Mouse (Mus musculus) CH12.LX (cell line): ENCODE measurements around the gene Frmd8. TPM values are rescaled to one million over a fixed set of nuclear protein-coding genes. Genes with fewer than 3 reads are reported as not detected.

Experiments
- DNase-seq: peaks from one replicate; pipeline ENCODE4 v3.0.0-alpha.2; 2013; ENCODE audit errors: extremely low read depth
- H3K27ac ChIP-seq: 2 replicates; pipeline ENCODE4 v1.5.1; 2012; ENCODE audit warnings: low read depth, mild to moderate bottlenecking, control low read depth, moderate library complexity; ENCODE audit not compliant: insufficient read depth
- H3K27me3 ChIP-seq: replicated peaks from 2 replicates; pipeline ENCODE3; 2012; ENCODE audit warnings: inconsistent platforms
- H3K36me3 ChIP-seq, 2 experiments: replicated peaks in 1 of 2; 2 replicates each; pipeline versions ENCODE3 to v1.6.1; 2012; ENCODE audit warnings: inconsistent platforms in 1 of 2, low read length in 1 of 2, mild to moderate bottlenecking in 1 of 2, mixed read lengths in 1 of 2, moderate library complexity in 1 of 2; ENCODE audit not compliant: control insufficient read depth in 1 of 2, insufficient read depth in 1 of 2
- H3K4me1 ChIP-seq, 2 experiments: 2 replicates each; pipeline ENCODE4 v1.6.1; 2012; ENCODE audit warnings: inconsistent platforms in 1 of 2, moderate library complexity in 1 of 2; ENCODE audit not compliant: insufficient read depth in 2 of 2, control insufficient read depth in 1 of 2
- H3K4me2 ChIP-seq: 2 replicates; pipeline ENCODE4 v1.6.1; 2012; ENCODE audit warnings: low read depth, mild to moderate bottlenecking, control low read depth; ENCODE audit not compliant: poor library complexity, insufficient read depth, severe bottlenecking
- H3K4me3 ChIP-seq, 3 experiments: fragments of 150-350 bp in 1 of 3; sonication (generic) in 1 of 3; replicated peaks in 1 of 3; 2 replicates each; pipeline versions ENCODE3 to v1.5.1; 2011 to 2012; ENCODE audit warnings: low read depth in 2 of 3, low read length in 2 of 3, mild to moderate bottlenecking in 2 of 3, moderate library complexity in 2 of 3, control low read depth in 1 of 3, improper control_type of control experiment in 1 of 3, inconsistent platforms in 1 of 3, mixed read lengths in 1 of 3; ENCODE audit not compliant: poor library complexity in 1 of 3
- H3K79me2 ChIP-seq: replicated peaks from 2 replicates; pipeline ENCODE4 v1.6.1; 2012; ENCODE audit warnings: mild to moderate bottlenecking, moderate library complexity; ENCODE audit not compliant: control insufficient read depth, poor library complexity, insufficient read depth, severe bottlenecking; ENCODE audit errors: extremely low read depth
- H3K9ac ChIP-seq: 2 replicates; pipeline ENCODE4 v1.6.1; 2012; ENCODE audit warnings: low read depth, mild to moderate bottlenecking, control low read depth, moderate library complexity; ENCODE audit not compliant: insufficient read depth
- H3K9me3 ChIP-seq: replicated peaks from 2 replicates; pipeline ENCODE3; 2012; ENCODE audit warnings: low read length, inconsistent platforms, mixed read lengths
- BHLHE40 ChIP-seq: IDR thresholded peaks from 2 replicates; pipeline ENCODE4 v1.6.1; 2011; ENCODE audit warnings: mild to moderate bottlenecking, low read depth, low read length, improper control_type of control experiment
- CHD1 ChIP-seq: IDR thresholded peaks from 2 replicates; pipeline ENCODE4 v1.6.1; 2012; ENCODE audit warnings: low read depth, low read length, improper control_type of control experiment, inconsistent platforms
- CTCF ChIP-seq, 2 experiments: IDR thresholded peaks in 1 of 2; conservative IDR thresholded peaks in 1 of 2; 2 replicates each; pipeline ENCODE4 v1.5.1; 2011 to 2012; ENCODE audit warnings: low read depth in 2 of 2, low read length in 2 of 2, improper control_type of control experiment in 1 of 2, inconsistent platforms in 1 of 2, mild to moderate bottlenecking in 1 of 2, moderate library complexity in 1 of 2
- E2F4 ChIP-seq: IDR thresholded peaks from 2 replicates; pipeline ENCODE4 v1.6.1; 2011; ENCODE audit warnings: low read depth, low read length, improper control_type of control experiment; ENCODE audit not compliant: insufficient replicate concordance
- EP300 ChIP-seq: IDR thresholded peaks from 2 replicates; pipeline ENCODE4 v1.6.1; 2011; ENCODE audit warnings: low read length, improper control_type of control experiment
- GABPA ChIP-seq: IDR thresholded peaks from 2 replicates; pipeline ENCODE4 v1.6.1; 2012; ENCODE audit warnings: low read depth, low read length, improper control_type of control experiment, inconsistent platforms; ENCODE audit not compliant: insufficient replicate concordance
- HCFC1 ChIP-seq: IDR thresholded peaks from 2 replicates; pipeline ENCODE4 v1.6.1; 2012; ENCODE audit warnings: low read depth, mild to moderate bottlenecking, inconsistent platforms, low read length, improper control_type of control experiment
- MAFK ChIP-seq: IDR thresholded peaks from 2 replicates; pipeline ENCODE4 v1.6.1; 2011; ENCODE audit warnings: low read length, improper control_type of control experiment; ENCODE audit not compliant: insufficient replicate concordance
- POLR2A ChIP-seq: IDR thresholded peaks from 2 replicates; pipeline ENCODE4 v1.6.1; 2011; ENCODE audit warnings: low read depth, mild to moderate bottlenecking, improper control_type of control experiment, low read length
- SMC3 ChIP-seq: IDR thresholded peaks from 2 replicates; pipeline ENCODE4 v1.6.1; 2011; ENCODE audit warnings: low read depth, low read length, improper control_type of control experiment
- TCF12 ChIP-seq: IDR thresholded peaks from 2 replicates; pipeline ENCODE4 v1.6.1; 2014; ENCODE audit warnings: low read depth, mild to moderate bottlenecking, inconsistent platforms, low read length, improper control_type of control experiment
- UBTF ChIP-seq: IDR thresholded peaks from 2 replicates; pipeline ENCODE4 v1.6.1; 2012; ENCODE audit warnings: low read depth, mild to moderate bottlenecking, inconsistent platforms, low read length, improper control_type of control experiment, moderate library complexity
- USF1 ChIP-seq: IDR thresholded peaks from 2 replicates; pipeline ENCODE4 v1.6.1; 2014; ENCODE audit warnings: low read depth, mild to moderate bottlenecking, inconsistent platforms, low read length, improper control_type of control experiment
- ZKSCAN1 ChIP-seq: IDR thresholded peaks from 2 replicates; pipeline ENCODE4 v1.6.1; 2012; ENCODE audit warnings: low read depth, inconsistent platforms, low read length, improper control_type of control experiment, borderline replicate concordance
- dilution Hi-C: fragments of 300-500 bp; cut with MboI; formaldehyde crosslinking; loops from 2 replicates; pipeline ENCODE4 v1.14.3; 2020; ENCODE audit warnings: low sequenced_read_pairs; ENCODE audit not compliant: extremely low pct_unique_long_range_greater_than_20kb, extremely low pct_ligation_motif_present
- in situ Hi-C: fragments of 300-500 bp; cut with MboI; formaldehyde crosslinking; loops from 3 replicates; pipeline ENCODE4 v1.14.3; 2019; ENCODE audit warnings: low sequenced_read_pairs, low pct_ligation_motif_present, low pct_unique_long_range_greater_than_20kb, mixed read lengths
- polyA plus RNA-seq: library from polyadenylated mRNA; unstranded; fragments of >175 nt; gene quantifications from 2 replicates; pipeline ENCODE4 v1.2.1, GENCODE M21; 2012; ENCODE audit warnings: low read depth; ENCODE audit not compliant: insufficient read length
- total RNA-seq, 2 experiments: library from RNA; depleted of rRNA; stranded (reverse); fragments of 300-350 nt in 1 of 2; fragments of >200 nt in 1 of 2; gene quantifications; 2 replicates each; pipeline ENCODE4 v1.2.3; 2012 to 2014

Frmd8 gene
- total and polyA plus RNA-seq, 3 experiments: 13.5 to 30.7 (median 25.2) TPM

DNA sequence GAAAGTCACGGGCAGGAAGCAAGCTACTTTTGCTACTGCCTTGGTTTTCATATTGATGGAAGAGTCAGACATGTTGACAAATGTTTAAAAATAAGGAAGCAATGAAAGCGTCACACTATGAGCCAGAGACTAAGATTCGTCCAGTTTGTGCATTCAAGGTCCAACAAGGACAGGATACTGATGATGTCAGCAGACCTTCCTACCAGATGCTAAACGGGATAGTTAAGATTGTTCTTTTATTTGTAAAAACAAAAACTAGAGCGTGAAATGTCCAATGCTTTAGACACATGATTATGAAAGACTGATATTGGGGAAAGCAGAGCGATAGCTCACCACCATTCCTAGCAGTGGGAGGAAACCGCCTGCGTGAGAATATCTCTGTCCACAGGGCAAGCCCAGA lies 37.5 kb downstream of the Frmd8 start:
- in situ Hi-C loops (no loop called here), dilution Hi-C loops (no loop called here)
- H3K27ac ChIP-seq: no peak overlapping the region
- H3K9ac ChIP-seq: peak overlapping the region; percentile 21; the same call in 1 of the 2 replicates
- peaks cover 0 to 22% of the 10 kb centered on the region in 2 experiments for H3K36me3 ChIP-seq
- peaks cover 32 to 90% of the 10 kb centered on the region in 2 experiments for H3K4me1 ChIP-seq
- peak; percentile 25; the same call in 1 of the 2 replicates for TF ChIP-seq CHD1
- TF ChIP-seq TCF12: no peak
- TF ChIP-seq MAFK: 0 out of 2 replicates have a peak, but pooled peaks have one; percentile 25
- TF ChIP-seq ZKSCAN1: no peak
- H3K4me3 ChIP-seq: no peak overlapping the region
- no peak for DNase-seq
- H3K79me2 ChIP-seq: peaks cover 19% of the 10 kb centered on the region
- H3K9me3 ChIP-seq: no peaks in the 10 kb centered on the region
- H3K4me2 ChIP-seq: no peak overlapping the region
- no peaks in the 10 kb centered on the region for H3K27me3 ChIP-seq

DNA sequence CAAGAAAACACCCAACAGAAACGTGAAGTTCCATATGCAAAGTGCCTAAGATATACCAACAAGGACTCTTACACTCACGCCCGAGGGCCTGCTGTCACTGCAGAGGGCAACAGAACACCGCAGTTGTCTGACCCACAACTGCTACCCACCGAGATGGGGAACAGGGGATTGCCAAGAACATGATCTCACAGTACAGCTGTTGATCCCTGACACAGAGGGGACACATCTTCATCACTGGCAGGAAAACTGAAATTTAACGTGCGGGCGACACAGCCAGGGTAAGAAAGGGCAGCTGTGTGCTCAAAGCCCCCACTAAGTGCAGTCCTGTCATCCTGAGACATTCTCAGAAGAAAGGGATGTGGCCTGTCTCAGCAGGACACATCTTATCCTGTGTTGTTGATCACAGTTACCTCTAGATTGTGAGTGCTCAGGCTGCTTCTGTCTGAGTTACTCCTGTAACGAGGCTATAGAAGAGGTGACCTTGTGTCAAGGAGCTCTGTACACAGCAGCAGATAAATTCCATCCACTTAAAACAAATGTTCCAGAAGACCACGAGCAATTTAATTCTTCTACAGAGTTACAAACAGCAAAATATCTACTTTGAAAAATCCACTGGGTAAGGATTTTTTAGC lies 38.0 kb downstream of the Frmd8 start:
- H3K4me1 ChIP-seq: peaks cover 32 to 87% of the 10 kb centered on the region in 2 experiments
- H3K27ac ChIP-seq: peak overlapping the region; percentile 53; the same call in 1 of the 2 replicates
- dilution Hi-C loops: no loop called here
- peaks cover 14% of the 10 kb centered on the region for H3K79me2 ChIP-seq
- peak overlapping the region; percentile 21; the same call in 1 of the 2 replicates for H3K9ac ChIP-seq
- peaks cover 0 to 22% of the 10 kb centered on the region in 2 experiments for H3K36me3 ChIP-seq
- H3K4me2 ChIP-seq: no peak overlapping the region
- no peaks in the 10 kb centered on the region for H3K9me3 ChIP-seq
- H3K4me3 ChIP-seq: no peak overlapping the region
- peak; percentile 54; the same call in 1 of the 2 replicates for TF ChIP-seq ZKSCAN1
- TF ChIP-seq POLR2A: no peak; the same call in 1 of the 2 replicates
- TF ChIP-seq TCF12: no peak
- peak; percentile 25; the same call in 1 of the 2 replicates for TF ChIP-seq BHLHE40
- no peaks in the 10 kb centered on the region for H3K27me3 ChIP-seq
- in situ Hi-C loops: no loop called here
- DNase-seq: no peak

DNA sequence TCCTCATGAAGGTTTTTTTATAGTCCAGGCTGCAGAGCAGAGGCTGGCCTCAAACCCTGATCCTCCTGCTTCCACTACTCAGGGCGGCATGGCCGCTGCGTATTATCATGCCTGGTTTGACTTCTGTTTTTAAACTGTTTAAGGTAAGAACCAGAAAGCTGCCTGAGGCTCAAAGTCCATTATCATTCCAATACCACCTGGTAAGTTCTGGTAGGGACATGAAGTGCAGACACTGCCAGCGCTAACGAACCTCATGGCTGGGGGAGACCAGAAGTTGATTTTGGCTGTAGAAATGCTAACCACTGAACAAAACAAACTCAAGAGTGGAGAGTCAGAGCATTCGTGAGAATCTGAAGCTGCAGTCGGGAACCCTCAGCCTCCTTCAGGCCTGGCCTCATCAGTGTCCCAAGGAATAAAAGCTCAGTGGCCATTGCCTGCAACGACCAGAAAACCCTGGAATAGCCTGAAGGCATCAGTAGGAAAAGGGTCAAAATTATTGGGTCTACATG lies 39.1 kb downstream of the Frmd8 start:
- peaks cover 32 to 77% of the 10 kb centered on the region in 2 experiments for H3K4me1 ChIP-seq
- H3K4me2 ChIP-seq: no peak overlapping the region
- H3K79me2 ChIP-seq: peaks cover 7% of the 10 kb centered on the region
- dilution Hi-C loops: no loop called here
- no peak overlapping the region for H3K9ac ChIP-seq
- no peaks in the 10 kb centered on the region for H3K27me3 ChIP-seq
- in situ Hi-C loops: no loop called here
- no peak overlapping the region for H3K4me3 ChIP-seq
- H3K36me3 ChIP-seq: peaks cover 0 to 27% of the 10 kb centered on the region in 2 experiments
- no peaks in the 10 kb centered on the region for H3K9me3 ChIP-seq
- TF ChIP-seq MAFK (no peak), USF1 (no peak), HCFC1 (no peak), POLR2A (no peak), BHLHE40 (no peak), UBTF (no peak), GABPA (no peak), E2F4 (no peak), EP300 (no peak), SMC3 (no peak), CTCF (conservative IDR thresholded peaks at IDR 0.05 in 1 of 2, IDR thresholded peaks at IDR 0.05 in 1 of 2; ENCODE audit: low read depth in 2 of 2, low read length in 2 of 2) (no peak)
- TF ChIP-seq, all 38 proteins: peak for 0
- no peak overlapping the region for H3K27ac ChIP-seq
- DNase-seq: no peak
